Mouse (Mus musculus) megakaryocyte-erythroid progenitor cell, adult 5-6 weeks (primary cell): ENCODE data around the gene Dapk3. TPM values are rescaled to one million over a fixed set of nuclear protein-coding genes. Genes with fewer than 3 reads are reported as not detected.
"Not testable (repeated sequence)": the region's sequence is repeated elsewhere in the genome, so short reads cannot be mapped to it uniquely, and the experiment has no call there.

Source experiments
- ATAC-seq: replicated peaks from 2 replicates; pipeline ENCODE4 v1.8.0; 2016; ENCODE audit warnings: mild to moderate bottlenecking, inconsistent platforms; ENCODE audit not compliant: severe bottlenecking, poor library complexity, low FRiP score, low TSS enrichment
- total RNA-seq, 2 experiments: library from RNA; stranded (forward) in 1 of 2; stranded (reverse) in 1 of 2; fragments of 200-1000, 215-1000 nt in 1 of 2; fragments of >200 nt in 1 of 2; fragmentation: Nextera tagmentation in 1 of 2; gene quantifications; 2 replicates each; pipeline ENCODE4 v1.2.3; 2014 to 2017

Gene Dapk3
- total RNA-seq, 2 experiments from 2014 or later, result 30.9 to 51.7 TPM

DNA sequence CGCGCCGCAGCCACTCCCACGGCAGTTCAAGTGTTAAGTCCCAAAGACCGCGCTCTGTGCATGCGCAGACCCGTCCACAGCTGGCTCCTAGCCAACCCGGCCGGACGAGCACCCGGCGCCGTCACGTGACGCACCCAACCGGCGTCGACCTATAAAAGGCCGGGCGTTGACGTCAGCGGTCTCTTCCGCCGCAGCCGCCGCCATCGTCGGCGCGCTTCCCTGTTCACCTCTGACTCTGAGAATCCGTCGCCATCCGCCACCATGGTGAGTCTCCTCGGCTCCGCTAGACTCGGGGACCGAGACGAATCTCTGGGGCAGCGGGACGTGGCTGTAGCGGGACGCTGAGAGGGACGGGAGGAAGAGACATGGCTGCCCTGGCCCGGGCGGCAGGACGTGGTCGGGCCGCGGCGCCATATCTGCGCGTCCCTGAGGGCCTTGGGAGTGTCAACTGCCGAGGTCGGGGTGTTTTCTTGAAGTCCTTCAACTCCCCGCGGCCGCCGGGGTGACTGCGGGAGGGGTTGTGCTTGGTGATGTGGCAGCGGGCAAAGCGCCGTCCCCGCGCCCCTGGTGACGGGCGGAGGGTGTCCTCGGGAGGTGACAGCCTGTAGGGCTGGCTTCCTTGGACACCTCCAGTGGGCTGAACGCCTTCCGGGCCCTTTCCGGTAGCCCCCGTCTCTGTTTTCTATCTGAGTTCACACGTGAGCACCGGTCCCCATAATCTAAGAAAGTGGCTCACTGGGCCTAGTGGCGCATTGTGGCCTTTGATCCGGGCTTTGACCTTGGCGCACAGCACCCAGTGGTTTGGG lies 6.1 kb upstream of the Dapk3 start, which contains the start of gene Eef2:
Gene Eef2 (plus strand): TSS at position 166 of the 806 bp plus-strand sequence.
- ATAC-seq, result peak; percentile 20; the same call in 1 of the 2 replicates

GRCm38 (mm10) chr10:81177491-81177925 lies 5.3 kb upstream of the Dapk3 start:
- ATAC-seq, result no peak

- ATAC-seq, result no peak
Measured at GRCm38 (mm10) chr10:81177958-81178712, 4.7 kb upstream of the Dapk3 start.

DNA sequence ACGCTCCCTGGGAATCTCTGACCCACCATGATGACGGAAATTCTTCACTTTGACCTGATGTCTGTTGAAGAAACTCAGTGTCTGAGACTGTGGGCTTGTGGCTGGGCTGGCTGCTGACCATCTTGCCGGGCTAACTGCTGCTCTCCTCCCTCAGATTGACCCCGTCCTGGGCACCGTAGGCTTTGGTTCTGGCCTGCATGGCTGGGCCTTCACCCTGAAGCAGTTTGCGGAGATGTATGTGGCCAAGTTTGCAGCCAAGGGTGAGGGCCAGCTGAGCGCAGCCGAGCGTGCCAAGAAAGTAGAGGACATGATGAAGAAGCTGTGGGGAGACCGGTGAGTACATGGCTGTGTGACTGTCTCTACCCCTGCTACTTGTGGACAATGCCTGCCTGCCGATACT lies 3.9 kb upstream of the Dapk3 start:
- no peak for ATAC-seq

- ATAC-seq, result no peak
Measured at GRCm38 (mm10) chr10:81179451-81180342, 3.1 kb upstream of the Dapk3 start.

- ATAC-seq, result no peak
Measured at GRCm38 (mm10) chr10:81180946-81181345, 1.9 kb upstream of the Dapk3 start.

- ATAC-seq, result not testable (repeated sequence)
Measured at GRCm38 (mm10) chr10:81181860-81182259, 945 bp upstream of the Dapk3 start.

- ATAC-seq, result no peak
Measured at GRCm38 (mm10) chr10:81183805-81184204, 1.0 kb downstream of the Dapk3 start, which contains the start of gene 4930442H23Rik. TSS of gene 4930442H23Rik (minus strand) at chr10:81183849.

DNA sequence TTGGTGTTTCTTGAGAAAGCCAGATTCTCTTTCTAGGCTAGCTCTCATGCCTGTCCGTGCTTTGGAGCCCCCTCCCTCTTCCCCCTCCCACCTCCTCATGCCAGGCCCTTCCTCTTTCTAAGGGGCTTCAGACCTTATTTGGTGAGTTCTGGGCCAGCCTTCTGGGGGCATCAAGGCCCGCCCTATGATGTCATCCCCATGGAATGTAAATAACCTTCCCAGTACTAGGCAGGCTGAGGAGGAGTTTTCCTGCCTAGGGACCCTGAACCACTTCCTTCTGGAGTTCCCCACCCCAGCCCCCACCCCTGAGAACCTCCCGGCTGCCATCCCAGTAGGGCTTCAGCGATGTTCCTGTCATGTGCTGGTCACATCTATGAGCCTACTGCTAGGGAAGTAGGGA lies 2.0 kb downstream of the Dapk3 start:
- no peak for ATAC-seq

GRCm38 (mm10) chr10:81187161-81187560 lies 4.4 kb downstream of the Dapk3 start:
- ATAC-seq, result no peak

DNA sequence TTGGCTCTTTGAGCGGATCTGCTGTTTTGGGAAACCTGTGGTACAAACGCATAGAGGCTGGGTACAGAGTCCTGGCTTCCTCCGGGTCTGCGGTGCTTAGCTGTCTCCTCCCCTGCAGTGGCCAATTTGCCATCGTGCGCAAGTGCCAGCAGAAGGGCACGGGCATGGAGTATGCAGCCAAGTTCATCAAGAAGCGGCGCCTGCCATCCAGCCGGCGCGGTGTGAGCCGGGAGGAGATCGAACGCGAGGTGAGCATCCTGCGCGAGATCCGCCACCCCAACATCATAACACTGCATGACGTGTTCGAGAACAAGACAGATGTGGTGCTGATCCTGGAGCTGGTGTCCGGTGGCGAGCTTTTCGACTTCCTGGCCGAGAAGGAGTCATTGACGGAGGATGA lies 7.0 kb downstream of the Dapk3 start:
- ATAC-seq, result no peak

GRCm38 (mm10) chr10:81190236-81190911 lies 7.6 kb downstream of the Dapk3 start:
- ATAC-seq, result 0 out of 2 replicates have a peak, but pooled peaks have one; percentile 10

DNA sequence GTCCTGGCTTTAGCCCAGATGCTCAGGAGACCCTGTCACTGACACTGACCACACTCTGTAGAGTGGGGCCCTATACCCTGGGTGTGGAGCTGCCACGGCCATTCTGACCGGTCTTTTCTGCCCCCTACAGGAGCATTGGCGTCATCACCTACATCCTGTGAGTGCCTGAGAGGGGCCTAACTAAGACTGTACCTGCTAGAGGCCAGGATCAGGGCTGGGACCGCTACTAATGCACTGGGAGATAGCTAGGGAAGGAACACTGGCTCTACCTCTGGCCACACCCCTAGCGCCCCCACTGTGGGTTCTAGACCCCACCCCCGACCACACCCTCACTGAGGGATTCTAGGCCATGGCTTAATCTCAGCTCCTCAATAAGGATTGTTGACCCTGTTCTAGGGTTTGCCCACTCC lies 8.1 kb downstream of the Dapk3 start:
- ATAC-seq, result 0 out of 2 replicates have a peak, but pooled peaks have one; percentile 9

DNA sequence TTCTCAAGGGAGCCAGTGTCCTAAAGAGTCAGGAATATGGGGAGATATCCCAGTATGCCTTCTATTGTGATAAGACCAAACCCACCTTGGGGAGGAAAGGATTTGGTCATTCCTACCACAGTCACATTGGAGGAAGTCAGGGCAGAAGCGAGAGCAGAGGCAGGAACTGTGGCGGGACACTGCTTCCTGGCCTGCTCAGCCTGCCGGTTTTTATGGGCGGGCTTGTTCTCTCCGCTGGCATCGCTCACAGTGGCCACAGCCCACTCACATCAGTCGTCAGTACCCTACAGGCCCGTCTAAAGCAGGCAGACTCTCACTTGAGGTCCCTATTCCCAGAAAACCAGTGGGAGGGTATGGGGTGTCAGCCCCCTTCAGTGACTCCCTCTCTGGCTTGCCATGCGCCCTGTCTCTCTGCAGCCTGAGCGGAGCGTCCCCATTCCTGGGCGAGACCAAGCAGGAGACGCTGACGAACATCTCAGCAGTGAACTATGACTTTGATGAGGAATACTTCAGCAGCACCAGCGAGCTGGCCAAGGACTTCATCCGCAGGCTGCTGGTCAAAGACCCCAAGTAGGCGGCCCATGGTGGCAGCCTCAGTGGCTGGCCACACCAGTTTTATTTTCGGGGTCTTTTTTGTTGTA lies 8.7 kb downstream of the Dapk3 start:
- no peak for ATAC-seq

DNA sequence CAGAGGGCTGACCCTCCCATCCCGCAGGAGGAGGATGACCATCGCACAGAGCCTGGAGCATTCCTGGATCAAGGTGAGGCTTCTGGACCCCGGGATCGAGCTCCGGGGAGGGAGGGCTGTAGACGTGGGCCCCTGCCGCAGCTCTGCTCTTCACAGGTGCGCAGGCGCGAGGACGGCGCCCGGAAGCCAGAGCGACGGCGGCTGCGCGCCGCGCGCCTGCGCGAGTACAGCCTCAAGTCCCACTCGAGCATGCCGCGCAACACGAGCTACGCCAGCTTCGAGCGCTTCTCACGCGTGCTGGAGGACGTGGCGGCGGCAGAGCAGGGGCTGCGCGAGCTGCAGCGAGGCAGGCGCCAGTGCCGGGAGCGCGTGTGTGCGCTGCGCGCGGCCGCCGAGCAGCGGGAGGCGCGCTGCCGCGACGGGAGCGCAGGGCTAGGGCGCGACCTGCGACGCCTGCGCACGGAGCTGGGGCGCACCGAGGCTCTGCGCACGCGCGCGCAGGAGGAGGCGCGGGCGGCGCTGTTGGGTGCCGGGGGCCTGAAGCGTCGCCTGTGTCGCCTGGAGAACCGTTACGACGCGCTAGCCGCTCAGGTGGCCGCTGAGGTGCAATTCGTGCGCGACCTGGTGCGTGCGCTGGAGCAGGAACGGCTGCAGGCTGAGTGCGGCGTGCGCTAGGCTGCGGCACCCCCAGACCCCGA lies 9.6 kb downstream of the Dapk3 start:
- peak; percentile 40 for ATAC-seq

- peak; percentile 7; the same call in 1 of the 2 replicates for ATAC-seq
Measured at GRCm38 (mm10) chr10:81192968-81193501, 10.2 kb downstream of the Dapk3 start.

- peak; percentile 22; the same call in 1 of the 2 replicates for ATAC-seq
Measured at GRCm38 (mm10) chr10:81193991-81194774, 11.4 kb downstream of the Dapk3 start.
